ENCODE assay signal across 9 mouse cellular contexts in genomic region chr11:101968791-101969190, GRCm38 (mm10). TPM values are rescaled to one million over a fixed set of nuclear protein-coding genes. Genes with fewer than 3 reads are reported as not detected.
DNase-seq lines count a peak whose midpoint lies in the region; ATAC-seq lines count a peak whose summit lies in the region.
"Had no signal": no experiment of that assay in that cellular context is flagged by ENCODE, and none has a peak within 500 bp of the region (broad histone marks: within the 10 kb centered on the region; RNA-seq: fewer than 3 reads in every experiment).

No protein-coding gene starts in this region.

- H3K4me2 ChIP-seq in heart, embryonic 14.5 days (ENCODE audit: low read length): peak overlapping the region; percentile 12
- H3K4me2 ChIP-seq in liver, embryonic 13.5 days: no peak overlapping the region
- no peak overlapping the region for H3K4me2 ChIP-seq in neural tube, embryonic 14.5 days (ENCODE audit: low read depth, low read length)
- H3K4me2 ChIP-seq: embryonic facial prominence, embryonic 12.5 days had no signal

- DNase-seq in CD4-positive helper T cell, adult 2 months (ENCODE audit: low read depth, low spot score): peak; percentile 65
- DNase-seq in c-Kit-negative CD71-positive TER-119-positive erythroid progenitor cells, embryonic 14.5 days (ENCODE audit: low read depth, low spot score): peak; percentile 36
- DNase-seq in forebrain, embryonic 10.5 days (ENCODE audit: extremely low spot score, low spot score): peak; percentile 83
- DNase-seq in kidney, postnatal 10 days: peak; percentile 92
- peak; percentile 37 for DNase-seq in liver, embryonic 13.5 days
- peak; percentile 88 for DNase-seq in testis, postnatal 10 days (ENCODE audit: low spot score)

- peaks cover 49% of the 10 kb centered on the region for H3K27me3 ChIP-seq in forebrain, embryonic 10.5 days (ENCODE audit: poor library complexity, severe bottlenecking)
- peaks cover 27% of the 10 kb centered on the region for H3K27me3 ChIP-seq in heart, embryonic 14.5 days (ENCODE audit: control insufficient read depth, insufficient read depth, low read length)
- H3K27me3 ChIP-seq in liver, embryonic 13.5 days: peaks cover 50% of the 10 kb centered on the region
- peaks cover 10% of the 10 kb centered on the region for H3K27me3 ChIP-seq in neural tube, embryonic 14.5 days (ENCODE audit: control insufficient read depth, insufficient read depth, low read length)

- no peak overlapping the region for H3K9ac ChIP-seq in heart, embryonic 14.5 days (ENCODE audit: low read length)
- H3K9ac ChIP-seq in liver, embryonic 13.5 days: no peak overlapping the region
- no peak overlapping the region for H3K9ac ChIP-seq in neural tube, embryonic 14.5 days (replicated peaks; ENCODE audit: low read depth, low read length)
- H3K9ac ChIP-seq: embryonic facial prominence, embryonic 12.5 days had no signal

- peak overlapping the region; percentile 14; the same call in 1 of the 2 replicates for H3K4me3 ChIP-seq in forebrain, embryonic 10.5 days
- no peak overlapping the region for H3K4me3 ChIP-seq in heart, embryonic 14.5 days (ENCODE audit: control insufficient read depth in 1 of 2, insufficient read depth in 1 of 2, low read depth in 1 of 2, low read length in 2 of 2)
- H3K4me3 ChIP-seq in liver, embryonic 13.5 days (replicated peaks): no peak overlapping the region
- no peak overlapping the region for H3K4me3 ChIP-seq in neural tube, embryonic 14.5 days (ENCODE audit: low read depth, low read length)
- H3K4me3 ChIP-seq: embryonic facial prominence, embryonic 12.5 days had no signal

- H3K4me1 ChIP-seq in forebrain, embryonic 10.5 days: peaks cover 50% of the 10 kb centered on the region
- H3K4me1 ChIP-seq in heart, embryonic 14.5 days (ENCODE audit: control insufficient read depth in 2 of 2, insufficient read depth in 2 of 2, low read length in 2 of 2): peaks cover 16 to 21% of the 10 kb centered on the region in 2 experiments
- H3K4me1 ChIP-seq in liver, embryonic 13.5 days (replicated peaks): peaks cover 3% of the 10 kb centered on the region
- H3K4me1 ChIP-seq in neural tube, embryonic 14.5 days (ENCODE audit: control insufficient read depth, insufficient read depth, low read length): no peaks in the 10 kb centered on the region; the same call in 1 of the 2 replicates

- ATAC-seq in heart, embryonic 14.5 days (ENCODE audit: insufficient number of reproducible peaks, insufficient read depth, low FRiP score, low read depth): peak; percentile 57
- 0 out of 2 replicates have a peak, but pooled peaks have one; percentile 23 for ATAC-seq in liver, embryonic 13.5 days (ENCODE audit: low read depth)
- ATAC-seq in neural tube, embryonic 14.5 days (ENCODE audit: low read depth): peak; percentile 73; the same call in 1 of the 2 replicates

- H3K27ac ChIP-seq in forebrain, embryonic 10.5 days: peak overlapping the region; percentile 51
- H3K27ac ChIP-seq in heart, embryonic 14.5 days (replicated peaks in 1 of 2; ENCODE audit: control insufficient read depth in 1 of 2, insufficient read depth in 1 of 2, low read depth in 2 of 2, low read length in 2 of 2): no peak overlapping the region
- H3K27ac ChIP-seq in liver, embryonic 13.5 days: no peak overlapping the region
- no peak overlapping the region for H3K27ac ChIP-seq in neural tube, embryonic 14.5 days (ENCODE audit: low read depth, low read length)
- H3K27ac ChIP-seq: embryonic facial prominence, embryonic 12.5 days had no signal

- no peaks in the 10 kb centered on the region for H3K9me3 ChIP-seq in forebrain, embryonic 10.5 days
- H3K9me3 ChIP-seq in heart, embryonic 14.5 days (ENCODE audit: control insufficient read depth, low read length): no peaks in the 10 kb centered on the region
- H3K9me3 ChIP-seq in liver, embryonic 13.5 days (replicated peaks): no peaks in the 10 kb centered on the region
- H3K9me3 ChIP-seq in neural tube, embryonic 14.5 days (ENCODE audit: control insufficient read depth, low read length): no peaks in the 10 kb centered on the region
- H3K9me3 ChIP-seq: embryonic facial prominence, embryonic 12.5 days had no signal

- WGBS in forebrain, embryonic 10.5 days: 0% methylated on average over 5 of the region's 5 CpGs
- WGBS in heart, embryonic 14.5 days: 1% methylated on average over 5 of the region's 5 CpGs
- WGBS in liver, embryonic 13.5 days (ENCODE audit: insufficient replicate concordance): 0% methylated on average over 5 of the region's 5 CpGs
- 0% methylated on average over 5 of the region's 5 CpGs for WGBS in neural tube, embryonic 14.5 days

- H3K36me3 ChIP-seq in forebrain, embryonic 10.5 days (replicated peaks): no peaks in the 10 kb centered on the region
- peaks cover 20% of the 10 kb centered on the region for H3K36me3 ChIP-seq in heart, embryonic 14.5 days (ENCODE audit: control insufficient read depth, insufficient read depth, low read length)
- no peaks in the 10 kb centered on the region for H3K36me3 ChIP-seq in liver, embryonic 13.5 days
- no peaks in the 10 kb centered on the region for H3K36me3 ChIP-seq in neural tube, embryonic 14.5 days (ENCODE audit: control insufficient read depth, insufficient read depth, low read length)
- H3K36me3 ChIP-seq: embryonic facial prominence, embryonic 12.5 days had no signal

RNA-seq across cellular contexts. Expression of gene Sost, which starts 2.0 kb away (rescaled TPM):
- not detected in 2 replicates for polyA plus RNA-seq in forebrain, embryonic 10.5 days (2016; fragmentation: Nextera tagmentation; extraction: Ambion mirVana)
- 0.12 and 0.55 TPM in 2 replicates for polyA plus RNA-seq in heart, embryonic 14.5 days (2014; fragmentation: Nextera tagmentation; extraction: Ambion mirVana)
- 0.06 TPM in 1 of 2 replicates, not detected in the other for polyA plus RNA-seq in liver, embryonic 13.5 days (2015; fragmentation: Nextera tagmentation; extraction: Ambion mirVana)
- not detected in 2 replicates for polyA plus RNA-seq in neural tube, embryonic 14.5 days (2014; fragmentation: Nextera tagmentation; extraction: Ambion mirVana)

RNA-seq across cellular contexts. Expression of gene Cfap97d1, which starts 15.3 kb away (rescaled TPM):
- polyA plus RNA-seq in forebrain, embryonic 10.5 days (2016; fragmentation: Nextera tagmentation; extraction: Ambion mirVana): not detected in 2 replicates
- polyA plus RNA-seq in heart, embryonic 14.5 days (2014; fragmentation: Nextera tagmentation; extraction: Ambion mirVana): not detected in 2 replicates
- not detected in 2 replicates for polyA plus RNA-seq in liver, embryonic 13.5 days (2015; fragmentation: Nextera tagmentation; extraction: Ambion mirVana)
- not detected in 2 replicates for polyA plus RNA-seq in neural tube, embryonic 14.5 days (2014; fragmentation: Nextera tagmentation; extraction: Ambion mirVana)
- polyA plus RNA-seq: embryonic facial prominence, embryonic 12.5 days had no signal

RNA-seq across cellular contexts. Expression of gene Dusp3, which starts 18.0 kb away (rescaled TPM):
- polyA plus RNA-seq in forebrain, embryonic 10.5 days (2016; fragmentation: Nextera tagmentation; extraction: Ambion mirVana): 12.1 and 12.6 TPM in 2 replicates
- polyA plus RNA-seq in heart, embryonic 14.5 days (2014; fragmentation: Nextera tagmentation; extraction: Ambion mirVana): 56.4 and 58.9 TPM in 2 replicates
- polyA plus RNA-seq in liver, embryonic 13.5 days (2015; fragmentation: Nextera tagmentation; extraction: Ambion mirVana): 9.8 and 11.2 TPM in 2 replicates
- polyA plus RNA-seq in neural tube, embryonic 14.5 days (2014; fragmentation: Nextera tagmentation; extraction: Ambion mirVana): 24.4 and 25.0 TPM in 2 replicates

RNA-seq across cellular contexts. Expression of gene Mpp3, which starts 59.5 kb away (rescaled TPM):
- 13.5 and 16.1 TPM in 2 replicates for polyA plus RNA-seq in forebrain, embryonic 10.5 days (2016; fragmentation: Nextera tagmentation; extraction: Ambion mirVana)
- polyA plus RNA-seq in heart, embryonic 14.5 days (2014; fragmentation: Nextera tagmentation; extraction: Ambion mirVana): 2.9 and 3.3 TPM in 2 replicates
- polyA plus RNA-seq in liver, embryonic 13.5 days (2015; fragmentation: Nextera tagmentation; extraction: Ambion mirVana): 0.24 and 0.36 TPM in 2 replicates
- polyA plus RNA-seq in neural tube, embryonic 14.5 days (2014; fragmentation: Nextera tagmentation; extraction: Ambion mirVana): 57.0 and 57.3 TPM in 2 replicates

Comparison
In these comparisons a context has a peak if more than half of its experiments do, and no peak if none do; other contexts are left out.
1. DNase-seq: peak in every context shown above with its lines; median percentile 92 in kidney, postnatal 10 days; 88 in testis, postnatal 10 days; 83 in forebrain, embryonic 10.5 days; 65 in CD4-positive helper T cell, adult 2 months; 37 in liver, embryonic 13.5 days; 36 in c-Kit-negative CD71-positive TER-119-positive erythroid progenitor cells, embryonic 14.5 days.
2. ATAC-seq: peak in every context shown above with its lines; median percentile 73 in neural tube, embryonic 14.5 days; 57 in heart, embryonic 14.5 days; 23 in liver, embryonic 13.5 days.